Mouse (Mus musculus) hematopoietic multipotent progenitor cell, adult 10-12 weeks (in vitro differentiated cells): ENCODE measurements around the gene Ick. TPM values are rescaled to one million over a fixed set of nuclear protein-coding genes. Genes with fewer than 3 reads are reported as not detected.

Source experiments
- polyA plus RNA-seq: library from polyadenylated mRNA; stranded (reverse); fragments of >175 nt; gene quantifications from 2 replicates; pipeline ENCODE4 v1.2.3, GENCODE M21; 2012; ENCODE audit warnings: low replicate concordance

The Ick gene
- polyA plus RNA-seq: 6.6 and 7.2 TPM in 2 replicates

GRCm38 (mm10) chr9:78108796-78109239, at the start of gene Ick, which contains the start of gene Fbxo9:
Gene Ick, plus strand, starts transcription at chr9:78109192.
Gene Fbxo9, minus strand, starts transcription at chr9:78109065.

GRCm38 (mm10) chr9:78182474-78182873, 73.5 kb downstream of the Ick start, which contains the start of gene Gsta4:
Gene Gsta4, plus strand, starts transcription at chr9:78182774.

Other genes with a start within 250 kb of the Ick start
- gene Elovl5, start 191.8 kb upstream of the Ick start, polyA plus RNA-seq: 10.5 and 13.1 TPM in 2 replicates
- not detected in 2 replicates for gene Gcm1, start 57.3 kb upstream of the Ick start, polyA plus RNA-seq
- gene Fbxo9, start 127 bp upstream of the Ick start, polyA plus RNA-seq: 23.5 and 39.5 TPM in 2 replicates
- 0.45 and 0.48 TPM in 2 replicates for gene Gsta4, start 73.6 kb downstream of the Ick start, polyA plus RNA-seq
- gene Gsta1, start 121.5 kb downstream of the Ick start, polyA plus RNA-seq: not detected in 2 replicates
- gene Gm3776, start 147.9 kb downstream of the Ick start, polyA plus RNA-seq: not detected in 2 replicates
- gene Gm10639, start 180.7 kb downstream of the Ick start, polyA plus RNA-seq: not detected in 2 replicates
- gene Omt2a, start 205.6 kb downstream of the Ick start, polyA plus RNA-seq: not detected in 2 replicates
- gene Omt2b, start 218.4 kb downstream of the Ick start, polyA plus RNA-seq: not detected in 2 replicates
- not detected in 2 replicates for gene Gsta2, start 246.6 kb downstream of the Ick start, polyA plus RNA-seq